Mouse (Mus musculus) heart, embryonic 13.5 days (tissue): ENCODE data around the gene Ankrd1. TPM values are rescaled to one million over a fixed set of nuclear protein-coding genes. Genes with fewer than 3 reads are reported as not detected.

Source experiments
- ATAC-seq: fragments of 200-750 bp; cut with Nextera tagmentation; 2 replicates; pipeline ENCODE4 v1.8.0; 2017; ENCODE audit warnings: moderate TSS enrichment; ENCODE audit not compliant: insufficient number of reproducible peaks, low FRiP score, low TSS enrichment; ENCODE audit errors: extremely low read depth
- H3K27ac ChIP-seq: fragments of 300-500 bp; sonication (generic); replicated peaks from 2 replicates; pipeline ENCODE4 v1.5.1; 2015; ENCODE audit warnings: moderate library complexity, mild to moderate bottlenecking, inconsistent platforms
- H3K27me3 ChIP-seq: fragments of 300-500 bp; sonication (generic); replicated peaks from 2 replicates; pipeline ENCODE4 v1.6.1; 2015; ENCODE audit warnings: mild to moderate bottlenecking, inconsistent platforms
- H3K36me3 ChIP-seq: fragments of 300-500 bp; sonication (generic); 2 replicates; pipeline ENCODE4 v1.6.1; 2015; ENCODE audit warnings: mild to moderate bottlenecking, inconsistent platforms
- H3K4me1 ChIP-seq: fragments of 300-500 bp; sonication (generic); 2 replicates; pipeline ENCODE4 v1.6.1; 2015; ENCODE audit warnings: inconsistent platforms
- H3K4me2 ChIP-seq: fragments of 300-500 bp; sonication (generic); 2 replicates; pipeline ENCODE4 v1.6.1; 2015; ENCODE audit warnings: inconsistent platforms, mild to moderate bottlenecking, moderate library complexity
- H3K4me3 ChIP-seq: fragments of 300-500 bp; sonication (generic); 2 replicates; pipeline ENCODE4 v1.5.1; 2015; ENCODE audit warnings: moderate library complexity, mild to moderate bottlenecking, inconsistent platforms
- H3K9ac ChIP-seq: fragments of 300-500 bp; sonication (generic); 2 replicates; pipeline ENCODE4 v1.6.1; 2015; ENCODE audit warnings: inconsistent platforms, mild to moderate bottlenecking, moderate library complexity
- H3K9me3 ChIP-seq: fragments of 300-500 bp; sonication (generic); 2 replicates; pipeline ENCODE4 v1.6.1; 2016; ENCODE audit warnings: inconsistent platforms
- WGBS: fragments of 180-500 bp; shearing (Covaris S2); methylation state at CpG from one replicate; pipeline ENCODE4 v1.1.7; 2015; ENCODE audit warnings: mixed read lengths; 5-methylcytosine and 5-hydroxymethylcytosine counted together
- polyA plus RNA-seq: library from polyadenylated mRNA; unstranded; fragments of >200 nt; fragmentation: Nextera tagmentation; extraction: Ambion mirVana; gene quantifications from 2 replicates; pipeline ENCODE4 v1.2.1, GENCODE M21; 2015

The Ankrd1 gene
- polyA plus RNA-seq, 1 experiment from 2014 or later: 394 TPM

GRCm38 (mm10) chr19:36131990-36132389 is 12.1 kb upstream of the Ankrd1 start:
- Histone ChIP-seq H3K9ac (no peak overlapping the region), H3K4me3 (no peak overlapping the region), H3K4me1 (peaks cover 43% of the 10 kb centered on the region), H3K27me3 (no peaks in the 10 kb centered on the region), H3K36me3 (no peaks in the 10 kb centered on the region), H3K27ac (no peak overlapping the region; the same call in 1 of the 2 replicates), H3K4me2 (no peak overlapping the region), H3K9me3 (no peaks in the 10 kb centered on the region)
- 64% methylated on average over 6 of the region's 6 CpGs for WGBS
- no peak for ATAC-seq

- no peaks in the 10 kb centered on the region for H3K36me3 ChIP-seq
- peak overlapping the region; percentile 98 for H3K27ac ChIP-seq
- peaks cover 43% of the 10 kb centered on the region for H3K4me1 ChIP-seq
- peak overlapping the region; percentile 81; the same call in 1 of the 2 replicates for H3K9ac ChIP-seq
- no peaks in the 10 kb centered on the region for H3K9me3 ChIP-seq
- 15% methylated on average over 2 of the region's 2 CpGs for WGBS
- peak overlapping the region; percentile 66 for H3K4me2 ChIP-seq
- no peak for ATAC-seq
- peak overlapping the region; percentile 13; the same call in 1 of the 2 replicates for H3K4me3 ChIP-seq
- no peaks in the 10 kb centered on the region for H3K27me3 ChIP-seq
Observed at GRCm38 (mm10) chr19:36130181-36130580, 10.3 kb upstream of the Ankrd1 start.

DNA sequence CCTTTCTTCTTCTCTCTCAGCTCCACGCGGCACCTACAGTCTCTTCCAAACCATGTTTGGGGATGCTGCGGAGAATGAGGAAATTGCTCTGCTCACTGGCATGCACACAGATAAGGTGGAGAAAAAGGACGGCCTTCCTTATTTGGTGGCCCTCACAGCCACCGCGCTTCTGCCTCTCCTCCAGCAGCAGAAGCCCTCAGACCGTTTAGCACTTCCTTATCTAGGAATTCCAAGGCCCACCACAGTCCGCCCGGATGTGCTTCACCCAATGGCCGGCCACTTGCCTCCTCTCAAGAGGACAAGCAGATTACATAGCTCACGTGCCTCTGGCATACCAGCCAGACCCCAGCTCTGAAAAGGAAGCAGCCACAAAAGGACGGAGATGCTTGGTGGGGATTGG is 9.7 kb upstream of the Ankrd1 start:
- Histone ChIP-seq H3K4me2 (peak overlapping the region; percentile 66), H3K4me1 (peaks cover 43% of the 10 kb centered on the region), H3K27ac (peak overlapping the region; percentile 98), H3K9ac (peak overlapping the region; percentile 81), H3K4me3 (peak overlapping the region; percentile 39), H3K9me3 (no peaks in the 10 kb centered on the region), H3K36me3 (no peaks in the 10 kb centered on the region), H3K27me3 (no peaks in the 10 kb centered on the region)
- WGBS: under 1% methylated on average over 12 of the region's 12 CpGs
- peak; percentile 76; the same call in 1 of the 2 replicates for ATAC-seq

GRCm38 (mm10) chr19:36129213-36129612 is 9.3 kb upstream of the Ankrd1 start:
- H3K4me2 ChIP-seq: peak overlapping the region; percentile 66
- H3K27me3 ChIP-seq: no peaks in the 10 kb centered on the region
- H3K36me3 ChIP-seq: peaks cover 1% of the 10 kb centered on the region; the same call in 1 of the 2 replicates
- ATAC-seq: no peak; the same call in 1 of the 2 replicates
- peak overlapping the region; percentile 81 for H3K9ac ChIP-seq
- H3K4me3 ChIP-seq: peak overlapping the region; percentile 39
- H3K4me1 ChIP-seq: peaks cover 41% of the 10 kb centered on the region
- peaks cover under 1% of the 10 kb centered on the region; the same call in 1 of the 2 replicates for H3K9me3 ChIP-seq
- WGBS: 4% methylated on average over 9 of the region's 9 CpGs
- peak overlapping the region; percentile 98 for H3K27ac ChIP-seq

GRCm38 (mm10) chr19:36128440-36128839 is 8.5 kb upstream of the Ankrd1 start:
- Histone ChIP-seq H3K9me3 (peaks cover 8% of the 10 kb centered on the region; the same call in 1 of the 2 replicates), H3K4me1 (peaks cover 34% of the 10 kb centered on the region), H3K36me3 (peaks cover 8% of the 10 kb centered on the region), H3K27ac (peak overlapping the region; percentile 98), H3K9ac (no peak overlapping the region), H3K27me3 (no peaks in the 10 kb centered on the region), H3K4me3 (no peak overlapping the region), H3K4me2 (peak overlapping the region; percentile 66)
- 89% methylated on average over 3 of the region's 3 CpGs for WGBS
- no peak for ATAC-seq

- H3K4me2 ChIP-seq: no peak overlapping the region
- H3K9me3 ChIP-seq: peaks cover 22% of the 10 kb centered on the region
- H3K4me1 ChIP-seq: peaks cover 31% of the 10 kb centered on the region
- no peaks in the 10 kb centered on the region for H3K27me3 ChIP-seq
- H3K36me3 ChIP-seq: peaks cover 8% of the 10 kb centered on the region
- no peak overlapping the region for H3K27ac ChIP-seq
- 65% methylated on average over 1 of the region's 1 CpGs for WGBS
- H3K4me3 ChIP-seq: no peak overlapping the region
- no peak for ATAC-seq
- H3K9ac ChIP-seq: no peak overlapping the region
Observed at GRCm38 (mm10) chr19:36124203-36124602, 4.3 kb upstream of the Ankrd1 start.

GRCm38 (mm10) chr19:36119219-36119618 is 680 bp downstream of the Ankrd1 start:
- peaks cover 22% of the 10 kb centered on the region for H3K9me3 ChIP-seq
- no peak for ATAC-seq
- H3K4me2 ChIP-seq: peak overlapping the region; percentile 68
- H3K36me3 ChIP-seq: peaks cover 27% of the 10 kb centered on the region
- no peaks in the 10 kb centered on the region for H3K27me3 ChIP-seq
- H3K4me1 ChIP-seq: peaks cover 47% of the 10 kb centered on the region
- H3K27ac ChIP-seq: peak overlapping the region; percentile 98
- 48% methylated on average over 8 of the region's 8 CpGs for WGBS
- H3K4me3 ChIP-seq: peak overlapping the region; percentile 62
- peak overlapping the region; percentile 91 for H3K9ac ChIP-seq

DNA sequence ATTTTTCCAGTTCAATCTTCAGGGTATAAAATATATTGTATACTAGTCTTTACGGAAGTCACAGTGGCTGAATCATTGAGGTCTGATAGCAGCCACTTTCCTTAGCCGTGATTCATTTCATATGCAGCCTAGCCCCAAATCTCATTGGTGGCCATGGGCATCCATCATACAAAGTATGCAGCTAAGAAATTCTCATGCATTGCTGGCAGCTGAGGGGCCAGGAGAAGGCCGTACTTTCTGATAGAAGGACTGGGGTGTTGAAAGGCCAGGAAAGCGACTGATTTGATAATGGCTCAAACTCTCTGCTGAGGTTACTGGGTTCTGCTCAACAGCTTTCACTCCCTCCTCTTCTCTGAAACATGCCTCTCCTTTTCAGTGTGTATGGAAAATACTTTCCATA is 3.7 kb downstream of the Ankrd1 start:
- Histone ChIP-seq H3K9me3 (no peaks in the 10 kb centered on the region), H3K27me3 (no peaks in the 10 kb centered on the region), H3K36me3 (peaks cover 36% of the 10 kb centered on the region), H3K4me1 (peaks cover 46% of the 10 kb centered on the region), H3K27ac (peak overlapping the region; percentile 98), H3K4me2 (peak overlapping the region; percentile 68), H3K4me3 (peak overlapping the region; percentile 62), H3K9ac (peak overlapping the region; percentile 91)
- WGBS: 19% methylated on average over 4 of the region's 4 CpGs
- ATAC-seq: no peak

- WGBS: 60% methylated on average over 17 of the region's 17 CpGs
- Histone ChIP-seq H3K9ac (0 out of 2 replicates have a peak overlapping the region, but pooled peaks have one; percentile 1), H3K9me3 (no peaks in the 10 kb centered on the region), H3K4me3 (no peak overlapping the region), H3K4me1 (peaks cover 30% of the 10 kb centered on the region), H3K27me3 (no peaks in the 10 kb centered on the region), H3K4me2 (no peak overlapping the region), H3K27ac (no peak overlapping the region; the same call in 1 of the 2 replicates), H3K36me3 (peaks cover 34% of the 10 kb centered on the region)
- no peak for ATAC-seq
Observed at GRCm38 (mm10) chr19:36112007-36112406, 7.9 kb downstream of the Ankrd1 start.

DNA sequence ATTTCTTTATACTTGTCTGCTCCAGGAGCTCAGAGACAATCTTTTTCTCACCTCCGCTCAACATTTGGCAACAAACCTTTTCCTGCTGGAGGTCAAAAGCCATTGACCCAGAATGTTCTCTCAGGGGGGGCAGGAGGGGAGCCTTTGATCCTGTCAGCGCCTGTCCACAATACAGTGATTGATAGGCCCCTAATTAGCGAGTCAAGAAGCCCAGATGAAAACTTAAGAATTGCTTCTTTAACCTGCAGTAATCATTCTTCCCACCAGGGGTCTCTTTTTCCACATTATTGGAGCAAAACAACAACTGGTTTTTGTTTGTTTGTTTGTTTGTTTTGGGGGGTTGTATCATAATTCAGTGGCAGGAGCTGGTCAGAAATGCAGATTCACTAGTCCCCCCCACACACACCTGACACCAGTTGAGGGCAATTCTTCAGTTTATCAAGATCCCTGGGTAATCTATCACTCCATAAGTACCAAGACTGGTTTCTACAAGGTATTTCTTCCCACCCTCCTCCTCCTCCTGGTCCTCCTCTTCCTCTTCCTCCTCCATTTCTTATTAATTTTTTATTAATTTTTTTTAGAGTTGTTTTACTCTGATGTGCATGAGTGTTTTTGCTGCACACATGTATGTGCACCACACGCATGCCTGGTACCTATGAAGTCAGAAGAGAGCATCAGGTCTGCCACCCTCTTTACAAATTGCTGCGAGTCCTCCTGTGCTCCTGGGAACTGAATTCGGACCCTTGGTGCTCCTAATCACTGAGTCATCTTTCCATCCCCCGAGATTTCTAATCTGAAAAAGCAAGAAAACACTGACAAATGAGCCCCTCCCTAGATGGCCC is 8.6 kb downstream of the Ankrd1 start:
- H3K9me3 ChIP-seq: no peaks in the 10 kb centered on the region
- H3K4me1 ChIP-seq: peaks cover 23% of the 10 kb centered on the region
- peaks cover 31% of the 10 kb centered on the region for H3K36me3 ChIP-seq
- no peak overlapping the region for H3K4me2 ChIP-seq
- H3K9ac ChIP-seq: peak overlapping the region; percentile 28; the same call in 1 of the 2 replicates
- H3K4me3 ChIP-seq: no peak overlapping the region
- no peaks in the 10 kb centered on the region for H3K27me3 ChIP-seq
- peak overlapping the region; percentile 57 for H3K27ac ChIP-seq
- no peak for ATAC-seq
- 28% methylated on average over 7 of the region's 7 CpGs for WGBS

DNA sequence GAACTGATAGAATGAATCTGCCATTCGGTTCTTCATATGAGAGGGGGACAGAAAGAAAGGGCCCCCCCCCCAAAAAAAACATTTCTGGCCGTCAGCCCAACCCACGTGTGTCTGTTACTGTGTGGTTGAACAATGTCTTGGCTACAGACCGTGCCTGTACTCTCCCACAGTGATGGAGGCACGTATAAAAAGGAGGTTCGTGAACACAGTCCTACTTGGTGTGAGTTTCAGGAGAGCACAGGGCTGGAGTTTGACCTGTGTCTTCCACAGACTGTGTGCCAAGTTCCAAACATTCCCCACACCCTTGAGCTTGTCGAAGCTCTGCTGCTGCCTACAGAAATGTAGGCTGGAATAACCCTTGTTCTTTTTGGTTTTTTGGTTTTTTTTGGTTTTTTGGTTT is 9.4 kb downstream of the Ankrd1 start:
- peak overlapping the region; percentile 26 for H3K27ac ChIP-seq
- WGBS: 17% methylated on average over 7 of the region's 7 CpGs
- H3K4me1 ChIP-seq: peaks cover 16% of the 10 kb centered on the region
- H3K4me3 ChIP-seq: no peak overlapping the region
- no peak overlapping the region for H3K4me2 ChIP-seq
- peak; percentile 65; the same call in 1 of the 2 replicates for ATAC-seq
- H3K9me3 ChIP-seq: no peaks in the 10 kb centered on the region
- H3K27me3 ChIP-seq: no peaks in the 10 kb centered on the region
- no peak overlapping the region for H3K9ac ChIP-seq
- peaks cover 32% of the 10 kb centered on the region for H3K36me3 ChIP-seq
